Mouse (Mus musculus) kidney, adult 11 months (tissue): ENCODE results near the gene Abcb8.
A peak's percentile ranks its signal among the peaks of the same experiment; 100 is the strongest.

Source experiments
- DNase-seq: peaks from one replicate; pipeline ENCODE4 v3.0.0; 2022

Gene Abcb8

GRCm38 (mm10) chr5:24393392-24393997 is at the start of gene Abcb8:
Abcb8 (plus strand) TSS chr5:24393663.
- DNase-seq: peak; percentile 72

- DNase-seq: no peak
Observed at GRCm38 (mm10) chr5:24343977-24344436, 49.5 kb upstream of the Abcb8 start.

- DNase-seq: no peak
Observed at GRCm38 (mm10) chr5:24344477-24345051, 48.9 kb upstream of the Abcb8 start.

- DNase-seq: no peak
Observed at GRCm38 (mm10) chr5:24346313-24346712, 47.1 kb upstream of the Abcb8 start.

- DNase-seq: no peak
Observed at GRCm38 (mm10) chr5:24347186-24347875, 46.1 kb upstream of the Abcb8 start.

- peak; percentile 52 for DNase-seq
Observed at GRCm38 (mm10) chr5:24348128-24348527, 45.3 kb upstream of the Abcb8 start.

- no peak for DNase-seq
Observed at GRCm38 (mm10) chr5:24348546-24348945, 44.9 kb upstream of the Abcb8 start.

GRCm38 (mm10) chr5:24350073-24350472 is 43.4 kb upstream of the Abcb8 start:
- DNase-seq: no peak

- no peak for DNase-seq
Observed at GRCm38 (mm10) chr5:24350531-24351250, 42.8 kb upstream of the Abcb8 start.

- DNase-seq: no peak
Observed at GRCm38 (mm10) chr5:24351278-24351677, 42.2 kb upstream of the Abcb8 start, which contains the start of gene Kcnh2. Kcnh2 (minus strand) TSS chr5:24351604.

- DNase-seq: no peak
Observed at GRCm38 (mm10) chr5:24351701-24352171, 41.7 kb upstream of the Abcb8 start.

GRCm38 (mm10) chr5:24352251-24352859 is 41.1 kb upstream of the Abcb8 start:
- no peak for DNase-seq

- DNase-seq: no peak
Observed at GRCm38 (mm10) chr5:24353327-24353726, 40.1 kb upstream of the Abcb8 start.

- no peak for DNase-seq
Observed at GRCm38 (mm10) chr5:24356764-24357163, 36.7 kb upstream of the Abcb8 start.

GRCm38 (mm10) chr5:24357461-24357860 is 36.0 kb upstream of the Abcb8 start:
- DNase-seq: peak; percentile 57

- peak; percentile 65 for DNase-seq
Observed at GRCm38 (mm10) chr5:24360792-24361454, 32.5 kb upstream of the Abcb8 start.

GRCm38 (mm10) chr5:24363467-24363866 is 30.0 kb upstream of the Abcb8 start:
- no peak for DNase-seq

- no peak for DNase-seq
Observed at GRCm38 (mm10) chr5:24364061-24364460, 29.4 kb upstream of the Abcb8 start.

GRCm38 (mm10) chr5:24364508-24364907 is 29.0 kb upstream of the Abcb8 start, which contains the start of gene Nos3:
Nos3 (plus strand) TSS chr5:24364810.
- peak; percentile 42 for DNase-seq

GRCm38 (mm10) chr5:24364963-24365362 is 28.5 kb upstream of the Abcb8 start:
- no peak for DNase-seq

GRCm38 (mm10) chr5:24365528-24365927 is 27.9 kb upstream of the Abcb8 start:
- no peak for DNase-seq

- no peak for DNase-seq
Observed at GRCm38 (mm10) chr5:24366426-24366825, 27.0 kb upstream of the Abcb8 start.
